Mouse (Mus musculus): Measurements from ENCODE around the gene Klf6.

Klf6 gene

DNA sequence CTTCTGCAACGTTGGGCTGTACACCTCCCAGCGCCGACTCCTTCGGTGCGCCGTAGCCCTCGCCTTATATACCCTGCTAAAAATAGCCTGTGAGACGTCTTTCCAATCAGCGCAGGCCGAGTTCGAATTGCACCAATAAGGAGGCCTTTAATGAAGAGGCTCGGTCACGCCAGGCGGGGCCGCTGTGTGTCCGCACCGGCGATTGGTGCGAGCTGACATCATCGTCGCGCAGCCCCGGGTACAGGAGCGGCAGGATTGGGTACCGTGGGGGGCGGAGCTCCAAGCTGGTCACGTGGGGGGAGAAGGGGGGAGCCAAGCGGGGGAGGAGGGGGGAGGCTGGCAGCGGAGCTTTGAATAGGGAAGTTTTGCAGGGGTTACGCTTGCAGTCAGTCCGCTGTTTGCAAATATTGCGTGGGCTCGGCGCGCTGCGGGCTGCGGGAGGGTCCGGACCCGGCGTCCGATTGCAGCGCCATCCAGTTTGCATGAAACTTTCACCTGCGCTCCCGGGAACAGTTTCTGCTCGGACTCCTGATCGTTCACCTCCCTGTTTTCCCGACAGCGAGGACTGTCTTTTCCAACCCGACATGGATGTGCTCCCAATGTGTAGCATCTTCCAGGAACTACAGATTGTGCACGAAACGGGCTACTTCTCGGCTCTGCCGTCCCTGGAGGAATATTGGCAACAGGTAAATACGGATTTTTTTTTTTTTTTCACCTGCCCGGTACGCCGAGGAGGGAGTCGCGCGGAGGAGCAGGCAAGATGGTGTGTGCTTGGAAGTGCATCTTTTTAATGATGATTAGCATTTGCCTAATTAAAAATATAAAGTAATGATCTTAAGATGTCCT lies at the start of gene Klf6:
Gene Klf6, plus strand, starts transcription at position 326 of the 846 bp plus-strand sequence.
- no peaks in the 10 kb centered on the region for H3K27me3 ChIP-seq (ENCODE audit: control insufficient read depth, insufficient read depth, low read length, poor library complexity, severe bottlenecking)
- peak; percentile 100 for DNase-seq (ENCODE audit: low read depth, low spot score)
- peaks cover 4% of the 10 kb centered on the region; the same call in 1 of the 2 replicates for H3K36me3 ChIP-seq (ENCODE audit: control insufficient read depth, insufficient read depth, low read length, poor library complexity, severe bottlenecking)

DNA sequence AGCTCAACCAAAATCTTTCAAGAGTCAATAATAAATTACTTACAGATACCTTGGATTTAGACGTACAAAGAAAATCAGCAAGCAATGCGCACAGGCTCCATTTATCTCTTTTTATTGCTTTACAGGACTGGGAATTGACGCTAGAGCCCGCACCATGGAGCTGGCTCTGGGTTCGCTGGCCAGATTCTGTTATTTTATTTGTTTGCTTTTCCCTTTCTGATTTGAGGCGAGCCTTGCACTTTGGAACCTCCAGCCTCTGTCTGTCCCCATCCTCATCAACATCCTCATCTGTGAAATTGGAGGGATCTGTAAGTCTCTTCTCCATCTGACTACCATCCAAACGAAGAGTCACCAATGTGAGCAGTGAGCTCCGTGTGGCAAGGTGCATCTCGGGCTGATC lies 47.8 kb upstream of the Klf6 start:
- Histone ChIP-seq H3K27me3 (ENCODE audit: control insufficient read depth, insufficient read depth, low read length, poor library complexity, severe bottlenecking) (no peaks in the 10 kb centered on the region), H3K36me3 (ENCODE audit: control insufficient read depth, insufficient read depth, low read length, poor library complexity, severe bottlenecking) (no peaks in the 10 kb centered on the region)
- DNase-seq (ENCODE audit: low read depth, low spot score), result no peak

DNA sequence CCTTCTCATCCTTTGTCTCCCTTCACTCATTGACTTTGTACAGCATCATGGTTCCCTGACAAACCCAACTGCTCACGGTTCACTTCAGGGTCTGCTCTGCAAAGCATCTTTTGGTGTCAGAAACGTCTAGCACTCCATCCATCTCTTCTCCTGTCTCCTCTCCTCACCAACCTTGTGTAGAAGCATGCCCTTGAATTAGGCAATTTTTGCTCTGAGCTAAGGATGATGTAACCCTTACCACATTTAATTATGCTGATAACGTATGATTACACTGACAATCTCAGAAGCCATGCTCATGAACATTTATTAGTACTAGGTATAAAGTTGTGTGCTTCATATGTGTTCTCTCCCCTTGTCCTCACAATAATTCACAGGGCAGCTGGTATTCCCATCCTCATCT lies 44.0 kb upstream of the Klf6 start:
- no peak for DNase-seq (ENCODE audit: low read depth, low spot score)
- H3K27me3 ChIP-seq (ENCODE audit: control insufficient read depth, insufficient read depth, low read length, poor library complexity, severe bottlenecking), result no peaks in the 10 kb centered on the region
- H3K36me3 ChIP-seq (ENCODE audit: control insufficient read depth, insufficient read depth, low read length, poor library complexity, severe bottlenecking), result no peaks in the 10 kb centered on the region

DNA sequence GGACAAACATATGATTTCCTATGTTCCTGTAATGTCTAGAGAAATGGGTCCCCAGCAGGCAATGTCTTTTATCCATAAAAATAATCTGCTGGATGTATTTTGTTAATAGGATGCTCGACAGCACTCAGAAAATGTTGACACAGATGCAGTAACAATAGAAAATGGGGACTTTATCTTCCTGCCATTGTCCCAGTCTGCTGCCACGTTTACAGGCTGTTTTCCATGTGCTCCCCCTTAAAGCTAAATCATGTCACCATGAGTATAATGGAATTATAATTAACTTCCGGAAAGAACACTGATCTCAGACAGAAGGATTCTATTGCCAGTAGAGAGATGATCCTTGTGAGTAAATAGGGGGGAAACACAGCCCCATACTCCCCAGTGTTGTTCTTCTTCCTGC lies 42.1 kb upstream of the Klf6 start:
- H3K27me3 ChIP-seq (ENCODE audit: control insufficient read depth, insufficient read depth, low read length, poor library complexity, severe bottlenecking), result no peaks in the 10 kb centered on the region
- no peaks in the 10 kb centered on the region for H3K36me3 ChIP-seq (ENCODE audit: control insufficient read depth, insufficient read depth, low read length, poor library complexity, severe bottlenecking)
- no peak for DNase-seq (ENCODE audit: low read depth, low spot score)

DNA sequence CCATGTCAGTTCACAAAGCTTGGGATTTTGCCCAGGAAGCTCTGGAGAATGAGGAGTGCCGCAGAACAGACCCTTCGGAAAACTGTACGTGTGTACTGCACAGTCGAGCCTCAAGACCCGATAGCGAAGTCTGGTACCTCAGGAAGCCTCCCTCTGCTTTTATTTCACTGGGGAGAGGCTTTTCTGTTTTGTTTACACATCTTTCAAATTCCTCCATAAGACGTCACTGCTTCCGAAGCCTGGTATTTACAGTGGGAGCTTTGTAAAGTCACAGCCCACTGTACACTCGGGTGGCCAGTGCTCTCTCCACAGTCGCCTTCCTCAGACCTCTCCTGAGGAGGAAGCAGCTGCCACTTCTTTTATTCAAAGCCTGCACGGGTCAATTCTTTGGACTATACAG lies 38.7 kb upstream of the Klf6 start:
- Histone ChIP-seq H3K27me3 (ENCODE audit: control insufficient read depth, insufficient read depth, low read length, poor library complexity, severe bottlenecking) (no peaks in the 10 kb centered on the region), H3K36me3 (ENCODE audit: control insufficient read depth, insufficient read depth, low read length, poor library complexity, severe bottlenecking) (no peaks in the 10 kb centered on the region)
- no peak for DNase-seq (ENCODE audit: low read depth, low spot score)

DNA sequence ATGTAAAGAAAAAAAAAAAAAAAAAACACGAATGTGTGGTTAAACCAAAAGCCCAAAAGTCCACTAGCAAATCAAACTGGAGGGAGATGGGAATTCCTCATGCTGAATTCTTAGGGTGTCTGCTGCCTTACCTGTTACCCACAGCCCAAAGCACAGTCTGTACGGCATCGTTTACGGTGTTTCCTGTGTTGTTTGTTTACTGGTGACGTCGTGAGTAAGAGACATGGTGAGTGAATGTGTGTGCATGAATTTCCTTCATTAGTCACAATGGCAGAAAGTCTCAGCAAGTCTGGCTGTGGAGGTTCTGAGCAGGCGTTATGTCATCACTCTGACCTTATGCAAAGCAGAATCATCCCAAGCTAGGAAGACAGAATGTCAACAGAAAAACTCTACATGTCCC lies 38.1 kb upstream of the Klf6 start:
- no peaks in the 10 kb centered on the region for H3K36me3 ChIP-seq (ENCODE audit: control insufficient read depth, insufficient read depth, low read length, poor library complexity, severe bottlenecking)
- H3K27me3 ChIP-seq (ENCODE audit: control insufficient read depth, insufficient read depth, low read length, poor library complexity, severe bottlenecking), result no peaks in the 10 kb centered on the region
- no peak for DNase-seq (ENCODE audit: low read depth, low spot score)

DNA sequence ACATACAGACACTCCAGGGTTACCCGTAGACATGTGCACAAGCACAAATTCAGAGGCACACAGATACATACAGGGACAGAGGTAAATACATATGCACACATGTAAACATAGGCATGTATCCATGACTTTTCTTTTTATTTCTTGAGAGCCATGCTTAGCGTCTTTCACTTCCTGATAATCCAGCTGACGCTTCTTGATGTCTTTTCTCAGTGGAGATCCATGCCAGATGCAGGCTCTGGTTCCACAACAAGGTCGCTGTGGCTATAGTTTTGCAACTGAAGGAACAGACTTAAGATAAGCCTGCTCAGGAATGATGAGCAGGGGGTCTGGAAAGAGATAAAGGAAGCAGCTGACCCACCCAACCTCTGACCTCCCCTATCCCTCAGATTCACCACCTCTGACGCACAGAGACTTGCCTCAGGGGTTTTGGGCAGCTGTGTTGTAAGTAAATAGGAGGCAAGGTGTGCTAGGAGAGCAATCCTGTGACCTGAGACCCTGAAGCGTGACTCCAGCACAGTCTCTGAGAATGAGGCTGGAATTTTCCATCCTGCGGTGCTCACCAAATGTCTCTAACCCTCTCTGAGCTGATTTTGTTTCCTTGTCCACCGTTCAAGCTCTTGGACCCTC lies 37.0 kb upstream of the Klf6 start:
- Histone ChIP-seq H3K27me3 (ENCODE audit: control insufficient read depth, insufficient read depth, low read length, poor library complexity, severe bottlenecking) (no peaks in the 10 kb centered on the region), H3K36me3 (ENCODE audit: control insufficient read depth, insufficient read depth, low read length, poor library complexity, severe bottlenecking) (no peaks in the 10 kb centered on the region)
- no peak for DNase-seq (ENCODE audit: low read depth, low spot score)

DNA sequence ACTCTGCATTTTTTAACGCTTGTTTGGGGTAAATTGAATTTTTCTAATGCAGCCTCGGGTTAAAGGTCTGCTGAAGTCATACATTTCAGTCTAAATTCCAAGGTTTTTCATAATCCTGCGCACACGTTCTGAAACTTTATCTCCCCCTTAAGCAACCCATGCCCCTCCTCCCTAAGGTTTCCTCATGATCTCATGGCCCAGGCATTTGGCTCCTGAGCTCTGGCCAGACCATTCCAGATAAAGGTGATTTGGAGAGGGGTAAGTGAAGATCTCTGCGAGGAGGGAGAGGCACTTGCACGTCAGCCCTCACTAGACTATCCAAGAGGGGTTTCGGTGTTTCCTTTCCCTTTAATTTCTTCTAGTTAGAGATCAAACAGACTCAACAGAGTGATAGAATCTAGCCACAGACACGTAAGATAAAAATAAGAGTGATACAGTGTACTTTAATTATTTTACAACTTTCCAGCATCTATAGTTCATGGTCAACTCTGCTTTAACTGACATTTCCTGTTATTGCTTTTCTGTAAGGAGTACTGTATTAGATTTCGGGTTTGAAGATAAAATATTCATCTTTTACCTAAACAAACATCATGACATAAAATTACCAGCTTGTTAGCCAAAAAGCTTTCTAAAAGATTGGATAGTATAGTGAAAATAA lies 35.0 kb upstream of the Klf6 start:
- H3K27me3 ChIP-seq (ENCODE audit: control insufficient read depth, insufficient read depth, low read length, poor library complexity, severe bottlenecking), result no peaks in the 10 kb centered on the region
- H3K36me3 ChIP-seq (ENCODE audit: control insufficient read depth, insufficient read depth, low read length, poor library complexity, severe bottlenecking), result no peaks in the 10 kb centered on the region
- no peak for DNase-seq (ENCODE audit: low read depth, low spot score)

DNA sequence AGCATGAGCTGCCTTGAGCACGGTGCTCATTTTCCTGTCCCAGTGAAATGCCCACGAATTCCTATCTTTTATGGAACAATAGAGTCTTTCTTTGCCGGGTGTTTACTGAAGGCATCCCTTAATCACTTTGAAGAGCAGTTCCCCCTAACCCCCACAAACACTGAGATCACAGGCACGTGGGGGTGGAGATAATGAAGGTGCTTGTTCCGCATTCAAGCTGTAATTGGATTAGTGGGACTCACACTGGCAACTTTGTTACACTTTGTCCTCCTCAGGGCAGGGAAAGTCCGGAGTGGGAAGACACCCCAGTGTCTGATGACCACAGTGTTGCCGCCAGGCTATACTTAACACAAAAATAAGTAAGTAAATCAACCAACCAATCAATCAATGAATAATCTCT lies 29.3 kb upstream of the Klf6 start:
- no peak for DNase-seq (ENCODE audit: low read depth, low spot score)
- no peaks in the 10 kb centered on the region for H3K27me3 ChIP-seq (ENCODE audit: control insufficient read depth, insufficient read depth, low read length, poor library complexity, severe bottlenecking)
- no peaks in the 10 kb centered on the region for H3K36me3 ChIP-seq (ENCODE audit: control insufficient read depth, insufficient read depth, low read length, poor library complexity, severe bottlenecking)

DNA sequence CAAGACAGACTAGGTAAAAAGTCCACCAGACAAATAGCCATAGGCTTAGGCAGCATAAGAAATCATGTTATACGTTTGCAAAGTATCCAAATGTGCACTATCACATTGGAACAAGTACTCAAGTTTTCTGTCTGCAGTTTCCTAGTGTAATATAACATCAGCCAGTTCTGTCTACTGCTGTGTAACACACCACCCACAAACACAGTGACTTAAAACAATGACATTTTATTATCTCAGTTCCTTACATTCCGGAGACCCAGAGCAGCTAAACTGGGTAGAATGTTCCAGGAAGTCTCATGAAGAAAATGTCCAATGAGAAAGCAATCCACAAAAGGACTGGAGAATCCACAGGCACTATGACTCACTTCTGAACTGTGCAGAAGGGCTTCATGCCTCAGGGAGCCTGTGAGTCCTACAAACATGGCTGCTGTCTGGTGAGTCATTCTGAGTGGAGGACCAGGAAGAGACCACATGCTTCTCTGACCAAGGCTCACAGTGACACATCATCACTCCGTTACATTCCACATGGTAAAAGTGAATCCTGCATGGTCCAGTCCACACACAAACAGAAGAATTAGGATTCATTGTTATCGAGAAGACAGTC lies 24.0 kb upstream of the Klf6 start:
- no peak for DNase-seq (ENCODE audit: low read depth, low spot score)
- Histone ChIP-seq H3K27me3 (ENCODE audit: control insufficient read depth, insufficient read depth, low read length, poor library complexity, severe bottlenecking) (no peaks in the 10 kb centered on the region), H3K36me3 (ENCODE audit: control insufficient read depth, insufficient read depth, low read length, poor library complexity, severe bottlenecking) (no peaks in the 10 kb centered on the region)

DNA sequence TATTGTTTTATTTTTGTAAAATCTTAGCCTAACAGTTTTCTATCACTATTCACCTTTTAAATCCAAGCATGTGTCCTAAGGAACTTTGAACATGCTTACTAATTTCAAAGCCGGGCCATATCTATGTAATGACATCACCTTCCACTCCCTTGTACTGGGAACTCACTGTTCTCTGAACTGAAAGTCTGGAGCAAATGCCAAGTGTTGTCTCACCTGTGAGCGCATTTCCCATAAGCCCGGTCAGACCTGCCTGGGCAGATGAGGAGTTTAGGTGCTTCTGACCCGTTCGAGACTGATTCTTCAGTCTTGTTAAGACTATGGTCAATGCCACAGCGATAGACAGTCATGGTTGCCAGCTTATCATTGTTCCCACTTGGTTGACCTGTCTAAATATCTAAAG lies 19.9 kb upstream of the Klf6 start:
- H3K36me3 ChIP-seq (ENCODE audit: control insufficient read depth, insufficient read depth, low read length, poor library complexity, severe bottlenecking), result 0 out of 2 replicates have a peak, but pooled peaks cover 1% of the 10 kb centered on the region
- no peak for DNase-seq (ENCODE audit: low read depth, low spot score)
- no peaks in the 10 kb centered on the region for H3K27me3 ChIP-seq (ENCODE audit: control insufficient read depth, insufficient read depth, low read length, poor library complexity, severe bottlenecking)

DNA sequence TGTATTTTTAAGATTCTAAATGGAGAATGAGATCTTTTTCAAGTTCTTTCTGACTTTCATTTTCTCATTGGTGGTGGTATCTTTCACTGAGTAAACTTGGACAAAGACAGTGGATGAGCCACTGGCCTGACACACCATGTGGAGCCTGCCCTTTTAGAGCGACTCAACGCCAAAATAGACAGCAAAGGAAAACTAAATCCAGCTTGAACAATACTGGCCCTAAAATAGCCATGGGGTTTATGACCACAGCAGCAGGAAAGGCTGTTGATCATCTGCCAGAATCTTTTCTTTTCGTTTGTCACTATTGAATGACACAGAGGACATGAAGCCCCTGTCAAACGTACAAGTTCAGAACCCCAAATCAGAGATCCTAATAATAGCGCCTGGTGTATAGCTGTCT lies 18.4 kb upstream of the Klf6 start:
- H3K27me3 ChIP-seq (ENCODE audit: control insufficient read depth, insufficient read depth, low read length, poor library complexity, severe bottlenecking), result no peaks in the 10 kb centered on the region
- no peak for DNase-seq (ENCODE audit: low read depth, low spot score)
- H3K36me3 ChIP-seq (ENCODE audit: control insufficient read depth, insufficient read depth, low read length, poor library complexity, severe bottlenecking), result 0 out of 2 replicates have a peak, but pooled peaks cover 1% of the 10 kb centered on the region

DNA sequence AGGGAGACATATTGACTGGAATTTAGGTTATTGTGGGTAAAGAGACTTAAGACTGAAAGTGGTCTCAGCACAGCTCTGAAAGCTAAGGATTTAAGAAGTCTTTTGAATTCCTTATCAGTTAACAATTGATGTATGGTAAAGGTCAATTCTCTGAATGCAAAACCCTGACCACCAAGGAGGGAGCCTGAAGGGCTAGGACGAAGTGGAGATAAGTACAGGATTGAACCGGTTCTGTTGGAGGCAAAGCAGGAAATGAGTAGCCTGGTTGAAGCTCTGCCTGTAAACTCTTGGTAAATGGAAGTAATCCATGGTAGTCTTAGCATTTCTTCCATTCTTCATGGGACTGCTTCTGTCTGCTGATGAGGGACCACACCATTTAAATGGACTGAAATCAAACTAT lies 17.5 kb upstream of the Klf6 start:
- Histone ChIP-seq H3K36me3 (ENCODE audit: control insufficient read depth, insufficient read depth, low read length, poor library complexity, severe bottlenecking) (0 out of 2 replicates have a peak, but pooled peaks cover 1% of the 10 kb centered on the region), H3K27me3 (ENCODE audit: control insufficient read depth, insufficient read depth, low read length, poor library complexity, severe bottlenecking) (no peaks in the 10 kb centered on the region)
- DNase-seq (ENCODE audit: low read depth, low spot score), result no peak

DNA sequence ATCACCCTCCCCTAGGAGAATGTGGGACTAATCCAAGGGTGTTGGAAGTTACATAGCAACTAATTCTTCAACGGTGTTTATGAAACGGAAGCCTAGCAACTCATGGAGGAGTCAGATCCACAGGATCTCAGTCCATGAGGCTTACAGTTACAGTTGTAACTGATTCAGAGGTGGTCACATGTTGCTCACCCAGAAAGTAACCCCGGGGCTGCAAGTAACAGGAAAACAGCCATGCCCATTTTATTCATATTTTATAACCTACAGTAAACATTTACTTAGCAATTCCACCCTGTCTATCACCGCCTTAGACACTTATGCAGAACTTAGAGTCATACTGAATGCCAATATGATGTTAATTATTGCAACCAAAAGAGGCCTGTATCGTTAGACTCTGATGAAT lies 16.9 kb upstream of the Klf6 start:
- Histone ChIP-seq H3K36me3 (ENCODE audit: control insufficient read depth, insufficient read depth, low read length, poor library complexity, severe bottlenecking) (0 out of 2 replicates have a peak, but pooled peaks cover 1% of the 10 kb centered on the region), H3K27me3 (ENCODE audit: control insufficient read depth, insufficient read depth, low read length, poor library complexity, severe bottlenecking) (no peaks in the 10 kb centered on the region)
- DNase-seq (ENCODE audit: low read depth, low spot score), result no peak

DNA sequence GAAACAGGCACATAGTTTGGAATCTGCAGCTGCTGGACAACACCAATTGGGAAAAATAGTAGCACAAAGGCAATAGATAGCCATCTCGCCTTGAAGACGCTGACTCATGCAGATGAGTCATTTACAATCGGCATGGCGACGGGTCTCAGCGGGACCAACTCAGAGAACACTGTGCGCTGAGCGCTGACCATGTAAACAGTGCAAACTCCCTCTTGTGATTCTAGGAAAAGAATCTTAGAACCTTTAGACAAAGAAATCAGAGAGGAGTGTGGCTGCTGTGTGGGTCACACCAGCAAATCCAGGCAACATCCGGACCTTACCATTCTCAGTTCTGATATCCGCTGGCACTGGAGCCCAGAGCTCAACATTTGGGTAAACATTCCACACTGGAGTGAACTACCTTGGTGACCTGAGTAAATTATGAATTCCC lies 16.1 kb upstream of the Klf6 start:
- H3K36me3 ChIP-seq (ENCODE audit: control insufficient read depth, insufficient read depth, low read length, poor library complexity, severe bottlenecking), result 0 out of 2 replicates have a peak, but pooled peaks cover 1% of the 10 kb centered on the region
- H3K27me3 ChIP-seq (ENCODE audit: control insufficient read depth, insufficient read depth, low read length, poor library complexity, severe bottlenecking), result no peaks in the 10 kb centered on the region; the same call in 1 of the 2 replicates
- DNase-seq (ENCODE audit: low read depth, low spot score), result no peak

Measured in splenic B cell, adult 2 months (primary cell).